Mouse (Mus musculus) limb, embryonic 14.5 days (tissue): Measurements from ENCODE around the gene Olfml2a. TPM values are rescaled to one million over a fixed set of nuclear protein-coding genes. Genes with fewer than 3 reads are reported as not detected.

Experiments used
- ATAC-seq: fragments of 200-750 bp; cut with Nextera tagmentation; 2 replicates; pipeline ENCODE4 v1.8.0; 2017; ENCODE audit warnings: low read depth, moderate number of reproducible peaks, moderate TSS enrichment; ENCODE audit not compliant: low FRiP score
- DNase-seq: peaks from one replicate; pipeline ENCODE4 v3.0.0-alpha.2; 2015; ENCODE audit warnings: low spot score
- H3K27ac ChIP-seq: fragments of 300-500 bp; sonication (generic); replicated peaks from 2 replicates; pipeline ENCODE4 v1.5.1; 2014; ENCODE audit warnings: low read depth, mild to moderate bottlenecking, low read length, moderate library complexity, mixed read lengths
- H3K27me3 ChIP-seq: fragments of 300-500 bp; sonication (generic); 2 replicates; pipeline ENCODE4 v1.6.1; 2014; ENCODE audit warnings: low read length, mixed read lengths; ENCODE audit not compliant: control insufficient read depth, insufficient read depth
- H3K36me3 ChIP-seq: fragments of 300-500 bp; sonication (generic); 2 replicates; pipeline ENCODE4 v1.6.1; 2014; ENCODE audit warnings: mild to moderate bottlenecking, low read length, moderate library complexity, mixed read lengths; ENCODE audit not compliant: control insufficient read depth, insufficient read depth
- H3K4me1 ChIP-seq: fragments of 300-500 bp; sonication (generic); 2 replicates; pipeline ENCODE4 v1.6.1; 2014; ENCODE audit warnings: antibody characterized with exemption, low read length, mixed read lengths; ENCODE audit not compliant: control insufficient read depth, insufficient read depth
- H3K4me2 ChIP-seq: fragments of 300-500 bp; sonication (generic); replicated peaks from 2 replicates; pipeline ENCODE4 v1.6.1; 2014; ENCODE audit warnings: low read depth, mild to moderate bottlenecking, low read length, moderate library complexity; ENCODE audit not compliant: severe bottlenecking
- H3K4me3 ChIP-seq: fragments of 300-500 bp; sonication (generic); replicated peaks from 2 replicates; pipeline ENCODE4 v1.5.1; 2014; ENCODE audit warnings: low read length
- H3K9ac ChIP-seq: fragments of 300-500 bp; sonication (generic); 2 replicates; pipeline ENCODE4 v1.6.1; 2014; ENCODE audit warnings: mild to moderate bottlenecking, low read depth, low read length, moderate library complexity; ENCODE audit not compliant: severe bottlenecking
- H3K9me3 ChIP-seq: fragments of 300-500 bp; sonication (generic); 2 replicates; pipeline ENCODE4 v1.6.1; 2016; ENCODE audit warnings: low read length; ENCODE audit not compliant: control insufficient read depth
- POLR2A ChIP-seq: fragments of 200-500 bp; IDR thresholded peaks from 2 replicates; pipeline ENCODE4 v1.8.0; 2012; ENCODE audit warnings: inconsistent platforms, mild to moderate bottlenecking, moderate library complexity, borderline replicate concordance; ENCODE audit not compliant: insufficient read depth, insufficient read length; ENCODE audit errors: extremely low read depth
- WGBS: fragments of 180-500 bp; shearing (Covaris S2); extraction: QIAGEN DNeasy Blood & Tissue Kit; methylation state at CpG from one replicate; pipeline ENCODE4 v1.1.7; 2014; 5-methylcytosine and 5-hydroxymethylcytosine counted together
- polyA plus RNA-seq, 2 experiments: library from polyadenylated mRNA; depleted of rRNA in 1 of 2; stranded (reverse) in 1 of 2; unstranded in 1 of 2; fragments of >200 nt; fragmentation: Nextera tagmentation in 1 of 2; extraction: Ambion mirVana in 1 of 2; gene quantifications; 2 replicates each; pipeline versions ENCODE4 v1.2.1 to v1.2.3; 2012 to 2014

Gene Olfml2a
- polyA plus RNA-seq, 2 experiments = 7.6 to 7.8 TPM

DNA sequence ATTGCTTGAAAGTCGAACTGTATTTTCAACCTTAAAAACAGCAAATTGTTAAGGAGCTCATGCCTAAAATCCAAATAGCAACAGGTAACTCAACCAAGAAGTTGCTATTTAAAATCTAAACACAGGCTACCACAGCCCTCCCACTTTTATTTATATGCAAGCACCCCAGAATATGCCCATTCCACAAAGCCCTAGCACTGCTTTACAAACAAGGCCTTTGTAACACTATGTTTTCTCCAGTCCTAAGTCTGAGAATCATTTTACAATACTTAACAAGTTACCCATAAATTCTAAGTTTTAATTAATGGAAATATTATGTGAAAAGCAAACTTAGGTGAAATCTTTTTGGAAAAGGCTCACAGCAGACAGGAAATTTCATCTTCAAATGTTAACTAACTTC lies 17.3 kb upstream of the Olfml2a start:
- no peak for DNase-seq
- Histone ChIP-seq H3K4me1 (no peaks in the 10 kb centered on the region), H3K4me3 (no peak overlapping the region), H3K4me2 (no peak overlapping the region), H3K9ac (no peak overlapping the region), H3K36me3 (no peaks in the 10 kb centered on the region), H3K9me3 (no peaks in the 10 kb centered on the region), H3K27ac (no peak overlapping the region), H3K27me3 (no peaks in the 10 kb centered on the region)
- no peak for ATAC-seq
- no peak for TF ChIP-seq POLR2A
- 48% methylated on average over 1 of the region's 1 CpGs for WGBS

DNA sequence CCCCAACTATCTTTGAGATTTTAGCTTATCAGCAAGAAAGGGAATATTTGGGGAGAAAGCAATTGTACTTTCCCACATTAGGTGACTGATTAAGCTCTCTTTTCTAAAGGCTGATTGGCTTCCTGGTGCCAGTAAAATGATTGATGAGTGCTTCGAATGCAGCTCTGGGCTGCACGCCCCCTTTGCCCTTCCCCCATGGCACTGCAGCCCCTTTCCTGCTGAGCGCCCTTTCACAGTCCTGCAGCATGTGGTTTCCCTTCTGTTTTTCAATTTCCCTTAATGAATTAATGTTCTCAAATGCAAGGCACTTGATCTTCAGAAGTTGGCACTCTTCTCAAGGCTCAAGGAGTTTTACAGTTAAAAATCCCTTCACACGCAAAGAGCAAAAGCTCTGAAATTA lies 16.8 kb upstream of the Olfml2a start:
- Histone ChIP-seq H3K4me2 (no peak overlapping the region), H3K4me3 (no peak overlapping the region), H3K9me3 (no peaks in the 10 kb centered on the region), H3K27ac (no peak overlapping the region), H3K36me3 (no peaks in the 10 kb centered on the region), H3K27me3 (no peaks in the 10 kb centered on the region), H3K4me1 (no peaks in the 10 kb centered on the region), H3K9ac (no peak overlapping the region)
- WGBS = 28% methylated on average over 4 of the region's 4 CpGs
- ATAC-seq (no peak), DNase-seq (no peak)
- no peak for TF ChIP-seq POLR2A

DNA sequence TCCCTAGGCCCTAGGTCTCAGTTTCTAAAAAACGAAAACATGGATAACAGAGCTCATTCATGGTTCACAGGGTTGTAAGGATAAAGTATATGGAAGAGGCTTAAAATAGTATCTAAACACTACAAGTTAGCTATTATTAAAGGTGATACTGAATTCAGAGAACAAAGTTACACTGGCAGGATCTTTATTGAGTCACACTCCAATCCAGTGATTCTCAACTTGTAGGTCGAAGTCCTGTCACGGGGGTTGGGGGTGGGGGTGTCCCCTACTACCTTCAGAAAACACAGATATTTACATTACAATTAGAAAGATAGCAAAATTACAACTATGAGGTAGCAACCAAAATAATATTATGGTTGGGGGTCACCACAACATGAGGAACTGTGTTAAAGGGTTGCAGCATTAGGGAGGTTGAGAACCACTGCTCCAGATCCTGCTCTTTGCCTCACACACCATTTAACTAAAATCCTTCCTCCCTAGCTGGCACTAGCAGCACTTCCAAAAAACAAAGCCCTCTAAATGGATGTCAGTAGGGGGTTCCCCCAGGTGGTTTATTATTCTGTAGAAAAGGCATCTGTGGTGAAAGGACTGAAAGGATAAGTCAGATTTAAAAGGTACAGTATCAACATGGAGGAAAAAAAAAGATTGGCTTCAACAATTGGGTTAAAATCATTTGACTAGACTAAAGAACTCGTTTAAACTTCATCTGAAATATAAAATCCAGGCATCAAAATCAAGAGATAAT lies 14.7 kb upstream of the Olfml2a start:
- H3K36me3 ChIP-seq = no peaks in the 10 kb centered on the region
- no peaks in the 10 kb centered on the region for H3K9me3 ChIP-seq
- H3K27ac ChIP-seq = no peak overlapping the region
- no peak overlapping the region for H3K9ac ChIP-seq
- no peak for DNase-seq
- H3K4me2 ChIP-seq = no peak overlapping the region
- H3K4me1 ChIP-seq = no peaks in the 10 kb centered on the region
- H3K4me3 ChIP-seq = no peak overlapping the region
- H3K27me3 ChIP-seq = no peaks in the 10 kb centered on the region
- TF ChIP-seq POLR2A = no peak
- no peak for ATAC-seq
- 37% methylated on average over 4 of the region's 4 CpGs for WGBS

GRCm38 (mm10) chr2:38921374-38921773 lies 10.4 kb upstream of the Olfml2a start:
- TF ChIP-seq POLR2A = no peak
- 29% methylated on average over 1 of the region's 1 CpGs for WGBS
- Histone ChIP-seq H3K27me3 (peaks cover 21% of the 10 kb centered on the region), H3K4me1 (peaks cover 10% of the 10 kb centered on the region), H3K4me3 (no peak overlapping the region), H3K36me3 (no peaks in the 10 kb centered on the region), H3K27ac (no peak overlapping the region), H3K9me3 (no peaks in the 10 kb centered on the region), H3K4me2 (no peak overlapping the region), H3K9ac (no peak overlapping the region)
- DNase-seq (no peak), ATAC-seq (no peak)

DNA sequence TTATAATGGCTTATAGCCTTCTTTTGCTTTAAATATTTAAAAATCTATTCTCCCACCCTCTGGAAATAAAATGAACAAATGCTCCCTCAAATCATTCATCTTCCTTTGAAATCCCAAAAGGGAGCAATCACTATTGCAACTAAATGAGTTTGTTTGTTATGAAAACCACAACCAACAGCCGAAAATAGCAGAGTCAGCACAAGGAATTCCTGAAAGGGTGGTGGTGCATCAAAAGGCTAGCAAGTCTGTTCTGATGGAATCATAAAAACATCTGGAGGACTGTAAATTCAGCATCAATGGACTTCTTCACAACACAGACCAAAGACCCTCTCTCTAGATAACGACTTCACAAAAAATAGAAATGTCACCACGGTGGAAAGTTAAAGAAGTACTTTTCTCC lies 8.3 kb upstream of the Olfml2a start:
- 20% methylated on average over 3 of the region's 3 CpGs for WGBS
- Histone ChIP-seq H3K36me3 (no peaks in the 10 kb centered on the region), H3K4me2 (no peak overlapping the region), H3K27ac (no peak overlapping the region), H3K4me1 (peaks cover 10% of the 10 kb centered on the region), H3K4me3 (no peak overlapping the region), H3K27me3 (peaks cover 21% of the 10 kb centered on the region), H3K9ac (no peak overlapping the region), H3K9me3 (no peaks in the 10 kb centered on the region)
- ATAC-seq = no peak
- DNase-seq = no peak
- no peak for TF ChIP-seq POLR2A
